In genomic region chr19:40838205-40838604, GRCm38 (mm10) we compare ENCODE assay signal across 25 mouse cellular contexts. TPM values are rescaled to one million over a fixed set of nuclear protein-coding genes. Genes with fewer than 3 reads are reported as not detected.
A peak's percentile ranks its signal among the peaks of the same experiment; 100 is the strongest.
DNase-seq lines count a peak whose midpoint lies in the region; ATAC-seq and TF ChIP-seq lines count a peak whose summit lies in the region.
"Had no signal": no experiment of that assay in that cellular context is flagged by ENCODE, and none has a peak within 500 bp of the region (broad histone marks: within the 10 kb centered on the region; RNA-seq: fewer than 3 reads in every experiment).

No protein-coding gene starts in this region.

- H3K9me3 ChIP-seq in megakaryocyte, embryonic 14.5 days, result no peaks in the 10 kb centered on the region
- H3K9me3 ChIP-seq in lung, postnatal 0 days (ENCODE audit: low read length), result no peaks in the 10 kb centered on the region
- H3K9me3 ChIP-seq in midbrain, embryonic 14.5 days (ENCODE audit: control insufficient read depth, low read length), result no peaks in the 10 kb centered on the region
- H3K9me3 ChIP-seq: embryonic facial prominence, embryonic 10.5 days; embryonic facial prominence, embryonic 12.5 days; forebrain, embryonic 13.5 days; forebrain, embryonic 15.5 days; G1E had no signal

- TF ChIP-seq EP300 in lung, postnatal 0 days (IDR thresholded peaks at IDR 0.05), result peak; percentile 91

- H3K9ac ChIP-seq in lung, postnatal 0 days (replicated peaks; ENCODE audit: low read depth), result no peak overlapping the region
- no peak overlapping the region for H3K9ac ChIP-seq in midbrain, embryonic 14.5 days (replicated peaks; ENCODE audit: low read length)
- H3K9ac ChIP-seq: embryonic facial prominence, embryonic 12.5 days; forebrain, embryonic 13.5 days; forebrain, embryonic 15.5 days had no signal

- H3K4me1 ChIP-seq in lung, adult 2 months (ENCODE audit: control insufficient read depth, insufficient read depth, low read length), result peaks cover 14% of the 10 kb centered on the region
- H3K4me1 ChIP-seq in megakaryocyte, embryonic 14.5 days, result peaks cover 95% of the 10 kb centered on the region
- H3K4me1 ChIP-seq in lung, postnatal 0 days (ENCODE audit: insufficient read depth, low read depth, low read length), result peaks cover 10% of the 10 kb centered on the region; the same call in 1 of the 2 replicates
- peaks cover 23% of the 10 kb centered on the region for H3K4me1 ChIP-seq in midbrain, embryonic 14.5 days (ENCODE audit: control insufficient read depth, insufficient read depth, low read length)

- no peak for TF ChIP-seq POLR2A in lung, adult 2 months (IDR thresholded peaks at IDR 0.05; ENCODE audit: borderline replicate concordance, extremely low read depth, low read depth, low read length)

- H3K36me3 ChIP-seq in megakaryocyte, embryonic 14.5 days (replicated peaks; ENCODE audit: low read length), result peaks cover 89% of the 10 kb centered on the region
- peaks cover 25% of the 10 kb centered on the region for H3K36me3 ChIP-seq in lung, postnatal 0 days (ENCODE audit: insufficient read depth, low read length)
- peaks cover 58% of the 10 kb centered on the region for H3K36me3 ChIP-seq in midbrain, embryonic 14.5 days (ENCODE audit: control insufficient read depth, insufficient read depth, low read length)

- no peak for TF ChIP-seq CTCF in lung, adult 2 months (IDR thresholded peaks at IDR 0.05; ENCODE audit: insufficient read depth, low read length)
- no peak for TF ChIP-seq CTCF in lung, postnatal 0 days (IDR thresholded peaks at IDR 0.05)

- H3K27me3 ChIP-seq in megakaryocyte, embryonic 14.5 days (replicated peaks), result no peaks in the 10 kb centered on the region
- H3K27me3 ChIP-seq in lung, postnatal 0 days (replicated peaks; ENCODE audit: insufficient read depth, low read length), result no peaks in the 10 kb centered on the region
- H3K27me3 ChIP-seq in midbrain, embryonic 14.5 days (ENCODE audit: control insufficient read depth, insufficient read depth, low read length), result no peaks in the 10 kb centered on the region
- H3K27me3 ChIP-seq: CH12.LX; embryonic facial prominence, embryonic 12.5 days; forebrain, embryonic 13.5 days; forebrain, embryonic 15.5 days; Patski had no signal

- no peak overlapping the region for H3K4me2 ChIP-seq in lung, postnatal 0 days (replicated peaks; ENCODE audit: low read depth, low read length)
- no peak overlapping the region for H3K4me2 ChIP-seq in midbrain, embryonic 14.5 days (ENCODE audit: low read length)
- H3K4me2 ChIP-seq: embryonic facial prominence, embryonic 12.5 days; forebrain, embryonic 13.5 days; forebrain, embryonic 15.5 days had no signal

- H3K4me3 ChIP-seq in lung, adult 2 months (replicated peaks; ENCODE audit: extremely low read depth, low read depth, low read length), result no peak overlapping the region
- peak overlapping the region; percentile 20 for H3K4me3 ChIP-seq in megakaryocyte, embryonic 14.5 days (replicated peaks)
- no peak overlapping the region for H3K4me3 ChIP-seq in lung, postnatal 0 days (ENCODE audit: low read depth, low read length)
- H3K4me3 ChIP-seq in midbrain, embryonic 14.5 days (replicated peaks; ENCODE audit: low read depth, low read length), result no peak overlapping the region
- H3K4me3 ChIP-seq: embryonic facial prominence, embryonic 10.5 days; embryonic facial prominence, embryonic 12.5 days; forebrain, embryonic 13.5 days; forebrain, embryonic 15.5 days had no signal

- H3K27ac ChIP-seq in lung, postnatal 0 days (ENCODE audit: low read length), result peak overlapping the region; percentile 35; the same call in 1 of the 2 replicates
- H3K27ac ChIP-seq in midbrain, embryonic 14.5 days (replicated peaks; ENCODE audit: low read depth, low read length), result no peak overlapping the region
- H3K27ac ChIP-seq: embryonic facial prominence, embryonic 10.5 days; embryonic facial prominence, embryonic 12.5 days; forebrain, embryonic 13.5 days; forebrain, embryonic 15.5 days had no signal

- ATAC-seq in megakaryocyte, adult 5-6 weeks (ENCODE audit: poor library complexity, severe bottlenecking), result no peak
- peak; percentile 89 for ATAC-seq in lung, postnatal 0 days
- ATAC-seq in midbrain, embryonic 14.5 days (ENCODE audit: low FRiP score, low TSS enrichment), result no peak
- ATAC-seq: activated CD4-positive, CD25-positive, alpha-beta regulatory T cell, adult 4 months; CD4-positive, CD25-positive, alpha-beta regulatory T cell, adult 4 months; forebrain, embryonic 13.5 days; forebrain, embryonic 15.5 days; Patski had no signal

- peak; percentile 31 for DNase-seq in lung, adult 2 months
- DNase-seq in lung, postnatal 10 days, result no peak
- DNase-seq in lung, postnatal 0 days (ENCODE audit: low spot score), result peak; percentile 90
- DNase-seq in lung, postnatal 36 days, result peak; percentile 68
- no peak for DNase-seq in midbrain, embryonic 14.5 days
- no peak for DNase-seq in B cell, adult 2 months
- DNase-seq: adrenal gland, adult 8-10 months; adrenal gland, postnatal 14 days; adrenal gland, postnatal 36 days; cerebellum, adult 11-12 months; cerebellum, adult 2 months; cerebellum, adult 9-10 months; cerebellum, postnatal 10 days; cerebellum, postnatal 25 days had no signal

- 71% methylated on average over 7 of the region's 7 CpGs for WGBS in lung, adult 2 months
- 72% methylated on average over 7 of the region's 7 CpGs for WGBS in lung, postnatal 0 days
- WGBS in midbrain, embryonic 14.5 days, result 94% methylated on average over 7 of the region's 7 CpGs

RNA-seq across cellular contexts. Expression of gene Ccnj, which starts 7.1 kb away (rescaled TPM):
- 13.6 and 14.0 TPM in 2 replicates for polyA plus RNA-seq in lung, adult 2 months (2012; rRNA removed)
- 2.7 and 3.6 TPM in 2 replicates for polyA plus RNA-seq in megakaryocyte, embryonic 14.5 days (2012; ENCODE audit: insufficient read depth, low replicate concordance)
- 1.7 and 3.6 TPM in 2 replicates for total RNA-seq in megakaryocyte, adult 5-6 weeks (2015)
- total RNA-seq in megakaryocyte, adult 5-6 weeks (2017), result 3.8 and 7.4 TPM in 2 replicates
- 12.7 and 14.8 TPM in 2 replicates for polyA plus RNA-seq in lung, postnatal 0 days (2015; fragmentation: Nextera tagmentation; extraction: Ambion mirVana)
- polyA plus RNA-seq in midbrain, embryonic 14.5 days (2014; fragmentation: Nextera tagmentation; extraction: Ambion mirVana), result 12.9 and 18.8 TPM in 2 replicates

RNA-seq across cellular contexts. Expression of gene Zfp518a, which starts 56.3 kb away (rescaled TPM):
- polyA plus RNA-seq in lung, adult 2 months (2012; rRNA removed), result 0.66 and 1.5 TPM in 2 replicates
- 0.18 TPM in 1 of 2 replicates, not detected in the other for polyA plus RNA-seq in megakaryocyte, embryonic 14.5 days (2012; ENCODE audit: insufficient read depth, low replicate concordance)
- total RNA-seq in megakaryocyte, adult 5-6 weeks (2015), result 21.4 and 30.3 TPM in 2 replicates
- 24.7 and 31.4 TPM in 2 replicates for total RNA-seq in megakaryocyte, adult 5-6 weeks (2017)
- 5.9 and 6.7 TPM in 2 replicates for polyA plus RNA-seq in lung, postnatal 0 days (2015; fragmentation: Nextera tagmentation; extraction: Ambion mirVana)
- polyA plus RNA-seq in midbrain, embryonic 14.5 days (2014; fragmentation: Nextera tagmentation; extraction: Ambion mirVana), result 8.0 and 12.2 TPM in 2 replicates
- polyA plus RNA-seq: G1E had no signal

Comparison
In these comparisons a context has a peak if more than half of its experiments do, and no peak if none do; other contexts are left out.
1. DNase-seq: peak in lung, adult 2 months (single experiment), lung, postnatal 0 days (single experiment) and lung, postnatal 36 days (single experiment); none in lung, postnatal 10 days (single experiment), midbrain, embryonic 14.5 days (single experiment) and B cell, adult 2 months (0 of 2).